Mouse (Mus musculus): ENCODE measurements at regions not wholly inside any gene's neighbourhood (a gene's known extent, or its start where the extent isn't known, plus 50 kb on each side); places are given as distances from the start of the nearest gene placed in this dataset.

- Histone ChIP-seq H3K4me3 (replicated peaks; ENCODE audit: low read depth, low read length) (no peak overlapping the region), H3K9ac (replicated peaks; ENCODE audit: low read length) (no peak overlapping the region), H3K9me3 (ENCODE audit: control insufficient read depth, low read length) (peaks cover 4% of the 10 kb centered on the region; the same call in 1 of the 2 replicates), H3K4me1 (ENCODE audit: control insufficient read depth, insufficient read depth, low read length) (no peaks in the 10 kb centered on the region), H3K27ac (replicated peaks; ENCODE audit: low read depth, low read length) (no peak overlapping the region), H3K4me2 (ENCODE audit: low read length) (no peak overlapping the region), H3K36me3 (ENCODE audit: control insufficient read depth, insufficient read depth, low read length) (no peaks in the 10 kb centered on the region), H3K27me3 (ENCODE audit: control insufficient read depth, insufficient read depth, low read length) (no peaks in the 10 kb centered on the region)
- no peak for ATAC-seq (ENCODE audit: low FRiP score, low TSS enrichment)
- WGBS = 85% methylated on average over 4 of the region's 4 CpGs
- no peak for DNase-seq
These were observed 161.0 kb downstream of the Tomm20 start for GRCm38 (mm10) chr8:126784604-126785003.

DNA sequence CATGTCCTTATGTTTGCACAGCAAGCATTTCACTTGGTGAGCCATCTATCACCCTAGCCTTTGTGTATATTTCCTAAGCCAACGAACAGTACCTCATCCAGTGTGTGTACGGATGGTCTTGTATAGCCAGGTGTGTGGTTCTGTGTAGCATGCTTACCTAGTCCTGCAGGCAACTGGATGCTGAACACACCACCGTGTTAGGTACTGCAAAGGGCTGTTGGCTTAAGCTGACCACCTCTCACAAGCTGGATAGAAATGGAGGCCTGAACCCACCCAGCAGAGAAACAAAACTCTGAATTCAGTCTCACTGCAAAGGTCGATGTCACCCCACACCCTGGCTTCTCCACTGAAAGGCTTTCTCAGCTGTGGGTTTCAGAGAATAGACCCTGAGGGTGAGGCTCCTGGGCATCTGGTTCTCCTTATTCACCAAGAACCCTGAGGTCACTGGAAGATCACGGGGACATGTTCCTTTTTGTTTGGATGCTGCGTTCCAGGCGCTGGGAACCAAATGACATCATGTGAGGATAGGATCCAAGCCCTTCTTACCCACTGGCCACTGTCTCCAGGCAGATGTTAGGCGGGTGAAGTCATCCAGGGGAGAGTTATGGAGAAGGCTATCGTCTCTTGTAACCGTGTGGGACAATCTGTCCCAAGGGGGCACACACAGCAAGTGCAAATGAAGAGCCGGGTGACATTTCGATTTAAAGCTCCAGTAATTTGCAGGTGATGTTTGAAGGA lies 161.8 kb downstream of the Tomm20 start:
- ATAC-seq (ENCODE audit: low FRiP score, low TSS enrichment) = no peak
- Histone ChIP-seq H3K9me3 (ENCODE audit: control insufficient read depth, low read length) (peaks cover 4% of the 10 kb centered on the region; the same call in 1 of the 2 replicates), H3K4me2 (ENCODE audit: low read length) (no peak overlapping the region), H3K4me3 (replicated peaks; ENCODE audit: low read depth, low read length) (no peak overlapping the region), H3K27me3 (ENCODE audit: control insufficient read depth, insufficient read depth, low read length) (no peaks in the 10 kb centered on the region), H3K27ac (replicated peaks; ENCODE audit: low read depth, low read length) (no peak overlapping the region), H3K9ac (replicated peaks; ENCODE audit: low read length) (no peak overlapping the region), H3K36me3 (ENCODE audit: control insufficient read depth, insufficient read depth, low read length) (no peaks in the 10 kb centered on the region), H3K4me1 (ENCODE audit: control insufficient read depth, insufficient read depth, low read length) (no peaks in the 10 kb centered on the region)
- DNase-seq = no peak
- WGBS = 88% methylated on average over 12 of the region's 12 CpGs

DNA sequence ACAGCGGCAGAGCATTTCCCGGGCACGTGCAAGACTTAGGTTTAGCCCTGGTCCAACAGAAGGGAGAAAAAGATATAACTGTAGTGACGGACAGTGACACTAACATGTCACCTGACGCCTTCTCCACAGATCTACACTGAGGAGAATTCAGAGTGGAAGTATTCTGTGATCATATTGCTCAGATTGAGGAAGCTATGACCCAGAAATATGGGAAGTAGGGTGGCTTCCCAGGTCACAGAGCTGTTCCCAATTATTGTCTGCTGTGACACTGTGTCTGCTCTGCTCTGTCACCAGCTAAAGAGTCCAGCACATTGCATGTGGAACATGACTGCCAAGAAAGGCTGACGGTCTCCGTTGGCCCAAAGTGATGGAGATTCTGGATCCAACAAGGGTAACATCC lies 167.0 kb downstream of the Tomm20 start:
- Histone ChIP-seq H3K27ac (replicated peaks; ENCODE audit: low read depth, low read length) (no peak overlapping the region), H3K4me1 (ENCODE audit: control insufficient read depth, insufficient read depth, low read length) (no peaks in the 10 kb centered on the region), H3K4me3 (replicated peaks; ENCODE audit: low read depth, low read length) (no peak overlapping the region), H3K36me3 (ENCODE audit: control insufficient read depth, insufficient read depth, low read length) (no peaks in the 10 kb centered on the region), H3K9me3 (ENCODE audit: control insufficient read depth, low read length) (no peaks in the 10 kb centered on the region), H3K4me2 (ENCODE audit: low read length) (no peak overlapping the region), H3K27me3 (ENCODE audit: control insufficient read depth, insufficient read depth, low read length) (no peaks in the 10 kb centered on the region), H3K9ac (replicated peaks; ENCODE audit: low read length) (no peak overlapping the region)
- 90% methylated on average over 7 of the region's 7 CpGs for WGBS
- ATAC-seq (ENCODE audit: low FRiP score, low TSS enrichment) = no peak
- DNase-seq = no peak

DNA sequence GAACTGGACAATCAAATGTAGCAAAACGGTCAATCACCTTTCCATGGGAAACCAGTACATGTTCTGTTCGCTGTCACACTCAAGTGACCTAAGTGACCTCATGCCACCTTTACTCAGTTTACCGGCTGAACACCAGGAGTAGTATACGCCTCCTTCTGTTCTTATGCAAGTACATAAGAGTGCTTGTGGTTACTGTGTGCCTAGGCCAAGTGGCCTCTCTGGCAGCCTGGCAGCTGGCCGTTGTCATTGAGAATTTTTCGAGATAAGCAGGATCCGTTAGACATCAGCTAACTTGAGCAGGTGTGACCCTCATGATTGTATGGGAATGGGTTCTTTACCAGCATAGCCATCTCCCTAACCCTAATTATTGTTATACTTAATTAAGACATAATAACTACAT lies 167.5 kb downstream of the Tomm20 start:
- no peak for ATAC-seq (ENCODE audit: low FRiP score, low TSS enrichment)
- Histone ChIP-seq H3K9ac (replicated peaks; ENCODE audit: low read length) (no peak overlapping the region), H3K4me2 (ENCODE audit: low read length) (no peak overlapping the region), H3K36me3 (ENCODE audit: control insufficient read depth, insufficient read depth, low read length) (no peaks in the 10 kb centered on the region), H3K9me3 (ENCODE audit: control insufficient read depth, low read length) (no peaks in the 10 kb centered on the region), H3K4me3 (replicated peaks; ENCODE audit: low read depth, low read length) (no peak overlapping the region), H3K4me1 (ENCODE audit: control insufficient read depth, insufficient read depth, low read length) (no peaks in the 10 kb centered on the region), H3K27me3 (ENCODE audit: control insufficient read depth, insufficient read depth, low read length) (no peaks in the 10 kb centered on the region), H3K27ac (replicated peaks; ENCODE audit: low read depth, low read length) (no peak overlapping the region)
- no peak for DNase-seq
- 94% methylated on average over 7 of the region's 7 CpGs for WGBS

GRCm38 (mm10) chr8:126776605-126777469 lies 168.8 kb downstream of the Tomm20 start:
- WGBS = 89% methylated on average over 11 of the region's 11 CpGs
- Histone ChIP-seq H3K4me3 (replicated peaks; ENCODE audit: low read depth, low read length) (no peak overlapping the region), H3K9ac (replicated peaks; ENCODE audit: low read length) (no peak overlapping the region), H3K4me2 (ENCODE audit: low read length) (no peak overlapping the region), H3K36me3 (ENCODE audit: control insufficient read depth, insufficient read depth, low read length) (no peaks in the 10 kb centered on the region), H3K4me1 (ENCODE audit: control insufficient read depth, insufficient read depth, low read length) (no peaks in the 10 kb centered on the region), H3K9me3 (ENCODE audit: control insufficient read depth, low read length) (no peaks in the 10 kb centered on the region), H3K27me3 (ENCODE audit: control insufficient read depth, insufficient read depth, low read length) (no peaks in the 10 kb centered on the region), H3K27ac (replicated peaks; ENCODE audit: low read depth, low read length) (no peak overlapping the region)
- DNase-seq = no peak
- no peak for ATAC-seq (ENCODE audit: low FRiP score, low TSS enrichment)

DNA sequence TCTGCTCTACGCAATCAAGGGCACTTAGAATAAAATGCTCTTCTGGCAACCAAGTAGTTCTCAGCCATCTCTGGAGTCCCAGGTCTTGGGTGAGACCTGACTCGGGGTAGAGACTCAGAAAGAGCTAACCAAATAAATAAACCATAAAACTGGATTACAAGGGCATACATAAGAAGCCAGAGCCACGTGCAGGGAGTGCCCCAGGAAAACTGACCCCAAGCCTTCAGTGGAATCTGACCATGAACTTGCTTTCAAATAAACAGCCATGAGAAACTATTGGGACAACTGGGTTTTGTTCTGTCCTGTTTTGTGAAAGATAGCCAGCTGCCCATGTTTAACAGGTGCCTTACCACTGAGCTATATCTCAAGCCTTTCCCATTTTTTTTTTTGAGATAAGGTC lies 170.3 kb downstream of the Tomm20 start:
- Histone ChIP-seq H3K36me3 (ENCODE audit: control insufficient read depth, insufficient read depth, low read length) (no peaks in the 10 kb centered on the region), H3K4me2 (ENCODE audit: low read length) (no peak overlapping the region), H3K27me3 (ENCODE audit: control insufficient read depth, insufficient read depth, low read length) (no peaks in the 10 kb centered on the region), H3K27ac (replicated peaks; ENCODE audit: low read depth, low read length) (no peak overlapping the region), H3K4me1 (ENCODE audit: control insufficient read depth, insufficient read depth, low read length) (no peaks in the 10 kb centered on the region), H3K4me3 (replicated peaks; ENCODE audit: low read depth, low read length) (no peak overlapping the region), H3K9ac (replicated peaks; ENCODE audit: low read length) (no peak overlapping the region), H3K9me3 (ENCODE audit: control insufficient read depth, low read length) (no peaks in the 10 kb centered on the region)
- 63% methylated on average over 3 of the region's 3 CpGs for WGBS
- DNase-seq (no peak), ATAC-seq (ENCODE audit: low FRiP score, low TSS enrichment) (no peak)

DNA sequence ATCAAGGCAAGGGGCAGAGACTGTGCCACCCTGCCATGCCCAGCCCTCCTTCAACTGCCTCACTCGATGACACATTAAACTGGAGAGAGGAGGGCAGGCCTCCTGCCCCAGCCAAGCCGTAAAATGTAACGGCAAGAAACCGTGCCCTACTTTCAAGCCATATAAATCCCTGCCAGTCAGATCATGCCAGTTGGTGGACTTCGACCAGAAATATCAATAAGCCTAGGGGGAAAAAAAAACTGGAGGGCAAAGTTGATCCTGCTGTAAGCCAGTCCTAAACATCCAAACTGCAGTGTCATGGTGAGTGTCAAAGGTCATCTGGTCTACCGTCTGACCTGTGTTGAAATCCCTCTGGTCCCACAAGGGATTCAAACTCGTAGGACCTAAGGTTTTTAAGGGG lies 170.8 kb downstream of the Tomm20 start:
- Histone ChIP-seq H3K9me3 (ENCODE audit: control insufficient read depth, low read length) (no peaks in the 10 kb centered on the region), H3K27me3 (ENCODE audit: control insufficient read depth, insufficient read depth, low read length) (no peaks in the 10 kb centered on the region), H3K4me2 (ENCODE audit: low read length) (no peak overlapping the region), H3K36me3 (ENCODE audit: control insufficient read depth, insufficient read depth, low read length) (no peaks in the 10 kb centered on the region), H3K27ac (replicated peaks; ENCODE audit: low read depth, low read length) (no peak overlapping the region), H3K4me3 (replicated peaks; ENCODE audit: low read depth, low read length) (no peak overlapping the region), H3K4me1 (ENCODE audit: control insufficient read depth, insufficient read depth, low read length) (no peaks in the 10 kb centered on the region), H3K9ac (replicated peaks; ENCODE audit: low read length) (no peak overlapping the region)
- no peak for ATAC-seq (ENCODE audit: low FRiP score, low TSS enrichment)
- 87% methylated on average over 7 of the region's 7 CpGs for WGBS
- DNase-seq = no peak

GRCm38 (mm10) chr8:126772748-126773147 lies 172.9 kb downstream of the Tomm20 start:
- ATAC-seq (ENCODE audit: low FRiP score, low TSS enrichment) (no peak), DNase-seq (no peak)
- no peak overlapping the region for H3K4me3 ChIP-seq (replicated peaks; ENCODE audit: low read depth, low read length)
- 82% methylated on average over 11 of the region's 11 CpGs for WGBS
- H3K4me1 ChIP-seq (ENCODE audit: control insufficient read depth, insufficient read depth, low read length) = no peaks in the 10 kb centered on the region
- H3K36me3 ChIP-seq (ENCODE audit: control insufficient read depth, insufficient read depth, low read length) = no peaks in the 10 kb centered on the region
- H3K27ac ChIP-seq (replicated peaks; ENCODE audit: low read depth, low read length) = no peak overlapping the region
- H3K9ac ChIP-seq (replicated peaks; ENCODE audit: low read length) = no peak overlapping the region
- no peak overlapping the region for H3K4me2 ChIP-seq (ENCODE audit: low read length)
- H3K27me3 ChIP-seq (ENCODE audit: control insufficient read depth, insufficient read depth, low read length) = no peaks in the 10 kb centered on the region
- H3K9me3 ChIP-seq (ENCODE audit: control insufficient read depth, low read length) = no peaks in the 10 kb centered on the region

GRCm38 (mm10) chr8:126772194-126772593 lies 173.4 kb downstream of the Tomm20 start:
- Histone ChIP-seq H3K9ac (replicated peaks; ENCODE audit: low read length) (no peak overlapping the region), H3K36me3 (ENCODE audit: control insufficient read depth, insufficient read depth, low read length) (no peaks in the 10 kb centered on the region), H3K4me3 (replicated peaks; ENCODE audit: low read depth, low read length) (no peak overlapping the region), H3K27ac (replicated peaks; ENCODE audit: low read depth, low read length) (no peak overlapping the region), H3K4me2 (ENCODE audit: low read length) (no peak overlapping the region), H3K9me3 (ENCODE audit: control insufficient read depth, low read length) (no peaks in the 10 kb centered on the region), H3K4me1 (ENCODE audit: control insufficient read depth, insufficient read depth, low read length) (no peaks in the 10 kb centered on the region), H3K27me3 (ENCODE audit: control insufficient read depth, insufficient read depth, low read length) (no peaks in the 10 kb centered on the region)
- 92% methylated on average over 7 of the region's 7 CpGs for WGBS
- ATAC-seq (ENCODE audit: low FRiP score, low TSS enrichment) = no peak
- no peak for DNase-seq

Measured in midbrain, embryonic 14.5 days (tissue).